Mouse (Mus musculus) heart, embryonic 12.5 days (tissue): ENCODE measurements at regions not wholly inside any gene's neighbourhood (a gene's known extent, or its start where the extent isn't known, plus 50 kb on each side); places are given as distances from the start of the nearest gene placed in this dataset.

ENCODE experiments used
- ATAC-seq: fragments of 200-750 bp; cut with Nextera tagmentation; 2 replicates; pipeline ENCODE4 v1.8.0; 2017; ENCODE audit warnings: moderate TSS enrichment, moderate library complexity; ENCODE audit not compliant: insufficient number of reproducible peaks, low FRiP score
- H3K27ac ChIP-seq: fragments of 300-500 bp; sonication (generic); 2 replicates; pipeline ENCODE4 v1.5.1; 2016; ENCODE audit warnings: mild to moderate bottlenecking, moderate library complexity; ENCODE audit not compliant: poor library complexity, severe bottlenecking
- H3K27me3 ChIP-seq: fragments of 300-500 bp; sonication (generic); replicated peaks from 2 replicates; pipeline ENCODE4 v1.6.1; 2016; ENCODE audit warnings: mild to moderate bottlenecking, moderate library complexity
- H3K36me3 ChIP-seq: fragments of 300-500 bp; sonication (generic); 2 replicates; pipeline ENCODE4 v1.6.1; 2016; ENCODE audit warnings: mild to moderate bottlenecking, moderate library complexity
- H3K4me1 ChIP-seq: fragments of 300-500 bp; sonication (generic); replicated peaks from 2 replicates; pipeline ENCODE4 v1.6.1; 2016; ENCODE audit warnings: mild to moderate bottlenecking
- H3K4me2 ChIP-seq: fragments of 300-500 bp; sonication (generic); 2 replicates; pipeline ENCODE4 v1.6.1; 2016; ENCODE audit warnings: mild to moderate bottlenecking, moderate library complexity
- H3K4me3 ChIP-seq: fragments of 300-500 bp; sonication (generic); 2 replicates; pipeline ENCODE4 v1.5.1; 2016; ENCODE audit warnings: mild to moderate bottlenecking
- H3K9ac ChIP-seq: fragments of 300-500 bp; sonication (generic); 2 replicates; pipeline ENCODE4 v1.6.1; 2016; ENCODE audit warnings: mild to moderate bottlenecking, moderate library complexity
- H3K9me3 ChIP-seq: fragments of 300-500 bp; sonication (generic); replicated peaks from 2 replicates; pipeline ENCODE4 v1.6.1; 2016; ENCODE audit warnings: mild to moderate bottlenecking, moderate library complexity
- WGBS: fragments of 180-500 bp; shearing (Covaris S2); methylation state at CpG from one replicate; pipeline ENCODE4 v1.1.7; 2016; 5-methylcytosine and 5-hydroxymethylcytosine counted together

DNA sequence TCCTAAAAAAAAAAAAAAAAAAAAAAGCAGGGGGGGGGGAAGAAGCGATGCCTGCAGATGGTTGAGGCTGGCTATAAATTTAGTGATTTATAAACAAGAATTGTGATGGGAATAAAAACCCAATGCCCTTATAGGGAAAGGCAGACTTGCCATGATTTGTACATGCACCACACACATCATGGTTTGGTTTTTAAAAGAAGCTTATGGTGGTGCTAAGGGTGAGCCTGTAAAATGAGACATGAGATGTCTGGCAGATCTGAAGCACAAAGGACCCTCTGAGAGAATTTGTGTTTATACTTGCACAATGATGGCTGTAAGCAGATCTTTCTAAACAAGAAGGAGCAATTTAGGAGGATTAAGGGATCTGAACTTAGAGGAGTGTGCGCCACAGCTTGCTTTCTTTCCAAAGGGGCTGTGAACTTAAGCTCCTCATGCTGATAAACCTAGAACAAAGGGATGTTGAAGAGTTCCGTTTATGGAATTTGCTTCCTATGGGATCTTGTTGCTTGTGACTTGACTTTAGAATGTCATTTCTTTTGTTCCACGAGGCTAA, 65.3 kb upstream of the Adamts5 start:
- no peak overlapping the region for H3K4me3 ChIP-seq
- no peak overlapping the region for H3K27ac ChIP-seq
- WGBS: 58% methylated on average over 4 of the region's 4 CpGs
- H3K9me3 ChIP-seq: no peaks in the 10 kb centered on the region
- H3K4me1 ChIP-seq: peaks cover 13% of the 10 kb centered on the region; the same call in 1 of the 2 replicates
- H3K4me2 ChIP-seq: no peak overlapping the region
- H3K9ac ChIP-seq: no peak overlapping the region
- H3K27me3 ChIP-seq: no peaks in the 10 kb centered on the region
- no peak for ATAC-seq
- no peaks in the 10 kb centered on the region for H3K36me3 ChIP-seq

DNA sequence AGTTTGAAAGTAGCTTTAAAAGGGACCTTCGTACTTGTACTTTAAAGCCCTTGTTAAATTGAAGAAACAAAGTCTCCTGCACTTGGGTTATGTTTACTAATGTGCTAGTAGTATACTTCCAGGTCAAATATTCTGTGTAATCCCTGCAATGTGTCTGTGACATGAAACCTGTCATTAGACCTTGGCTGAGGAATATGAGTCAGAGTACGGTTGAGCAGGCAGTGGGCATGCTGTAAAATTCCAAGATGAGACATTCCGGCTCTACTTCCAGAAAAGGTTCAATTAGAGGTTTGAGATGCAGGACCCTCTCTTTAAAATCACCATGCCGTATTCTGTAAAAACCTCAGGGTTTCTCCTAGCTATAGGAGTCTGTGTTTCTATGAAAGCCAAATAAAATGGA, 64.6 kb upstream of the Adamts5 start:
- H3K4me3 ChIP-seq: no peak overlapping the region
- no peak overlapping the region for H3K27ac ChIP-seq
- WGBS: 72% methylated on average over 4 of the region's 4 CpGs
- ATAC-seq: no peak
- no peaks in the 10 kb centered on the region for H3K27me3 ChIP-seq
- H3K4me2 ChIP-seq: no peak overlapping the region
- no peaks in the 10 kb centered on the region for H3K9me3 ChIP-seq
- no peaks in the 10 kb centered on the region for H3K36me3 ChIP-seq
- H3K4me1 ChIP-seq: peaks cover 13% of the 10 kb centered on the region; the same call in 1 of the 2 replicates
- H3K9ac ChIP-seq: no peak overlapping the region

DNA sequence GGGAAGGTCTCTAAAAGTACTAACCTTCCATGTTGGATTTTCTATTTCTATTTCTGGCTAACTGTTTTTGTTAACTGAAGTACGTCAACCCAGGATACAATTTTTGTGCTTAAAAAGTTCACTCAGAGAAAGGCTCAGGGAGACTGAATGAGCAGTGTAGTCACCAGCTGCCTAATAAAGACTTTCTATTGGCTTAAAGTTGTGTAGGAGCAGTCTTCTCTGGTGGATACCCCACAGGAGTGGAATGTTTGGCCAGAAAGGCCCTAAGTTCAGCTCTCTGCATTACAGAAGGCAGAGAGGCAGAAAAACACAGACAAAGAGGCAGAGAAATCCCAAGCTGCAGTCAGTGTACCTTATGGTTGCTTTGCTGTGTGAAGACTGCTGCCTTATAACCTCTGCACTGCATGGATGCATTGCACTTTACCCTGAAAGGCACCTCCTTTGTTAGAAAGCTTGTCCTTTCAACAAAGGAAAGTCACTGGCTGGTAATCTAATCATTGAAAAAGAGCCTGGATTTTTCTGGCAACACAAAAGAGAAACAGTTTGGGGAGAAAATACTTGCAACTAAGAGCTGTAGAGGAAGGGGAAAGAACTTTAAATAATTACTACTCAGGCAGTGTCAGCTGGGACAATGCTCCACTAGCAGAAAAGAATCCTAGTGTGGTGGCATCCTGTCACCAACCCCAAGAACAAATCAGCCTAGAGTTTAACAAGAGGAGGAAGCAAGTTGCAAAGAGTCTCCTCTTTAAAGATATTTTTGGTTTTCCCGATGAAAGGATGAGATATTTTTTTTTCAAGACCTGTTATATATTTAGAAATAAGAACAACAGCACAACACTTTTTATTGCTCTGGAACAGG, 63.0 kb upstream of the Adamts5 start:
- Histone ChIP-seq H3K27ac (no peak overlapping the region; the same call in 1 of the 2 replicates), H3K4me2 (no peak overlapping the region), H3K4me3 (no peak overlapping the region), H3K27me3 (no peaks in the 10 kb centered on the region), H3K9ac (no peak overlapping the region), H3K36me3 (no peaks in the 10 kb centered on the region), H3K4me1 (peaks cover 13% of the 10 kb centered on the region; the same call in 1 of the 2 replicates), H3K9me3 (no peaks in the 10 kb centered on the region)
- WGBS: 56% methylated on average over 2 of the region's 2 CpGs
- ATAC-seq: no peak

DNA sequence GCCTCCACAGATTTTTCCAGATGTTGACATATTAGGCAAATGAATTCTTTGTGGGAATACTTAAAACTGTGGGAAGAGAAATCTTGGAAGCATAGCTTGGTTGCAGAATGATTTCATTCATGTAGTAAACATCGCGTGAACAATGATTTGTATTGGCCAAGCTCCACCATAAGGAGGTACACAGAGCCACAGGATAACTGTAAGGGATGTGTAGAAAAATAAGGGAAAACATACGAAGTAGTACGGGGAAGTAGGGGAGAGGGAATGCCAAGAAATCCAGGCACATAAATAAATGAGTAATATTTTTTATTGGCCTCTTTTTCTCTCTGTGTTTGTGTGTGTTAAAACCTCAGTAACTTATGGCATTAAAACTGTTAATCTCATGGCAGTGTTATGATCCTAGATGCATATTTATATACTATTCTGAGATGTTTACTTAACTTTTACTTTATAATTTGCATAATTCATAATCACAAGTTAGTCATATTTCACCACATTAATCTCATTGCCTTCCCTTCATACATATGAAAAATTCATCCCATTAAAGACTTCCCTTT, 54.5 kb upstream of the Adamts5 start:
- Histone ChIP-seq H3K9ac (no peak overlapping the region), H3K4me1 (no peaks in the 10 kb centered on the region), H3K4me3 (no peak overlapping the region), H3K36me3 (no peaks in the 10 kb centered on the region), H3K9me3 (no peaks in the 10 kb centered on the region), H3K27ac (no peak overlapping the region), H3K4me2 (no peak overlapping the region), H3K27me3 (no peaks in the 10 kb centered on the region)
- 84% methylated on average over 4 of the region's 4 CpGs for WGBS
- ATAC-seq: no peak

DNA sequence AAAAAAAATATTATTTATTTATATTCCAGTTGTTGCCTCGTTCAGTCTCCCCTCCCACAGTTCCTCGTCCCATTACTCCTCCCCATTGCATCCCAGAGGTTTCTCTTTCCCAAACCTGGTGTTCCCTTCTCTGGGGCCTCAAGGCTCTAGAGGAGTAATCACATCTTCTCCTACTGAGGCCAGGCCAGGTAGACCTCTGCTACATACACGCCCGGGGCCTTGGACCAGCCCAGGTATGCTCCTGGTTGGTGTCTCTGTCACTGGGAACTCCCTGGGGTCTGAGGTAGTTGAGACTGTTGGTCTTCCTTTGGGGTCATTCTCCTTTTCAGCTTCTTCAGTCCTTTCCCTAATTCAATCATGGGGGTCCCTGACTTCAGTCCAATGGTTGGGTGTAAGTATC, 50.0 kb upstream of the Adamts5 start:
- 86% methylated on average over 4 of the region's 4 CpGs for WGBS
- H3K4me3 ChIP-seq: no peak overlapping the region
- H3K4me1 ChIP-seq: no peaks in the 10 kb centered on the region
- ATAC-seq: no peak
- H3K27me3 ChIP-seq: no peaks in the 10 kb centered on the region
- no peaks in the 10 kb centered on the region for H3K9me3 ChIP-seq
- no peaks in the 10 kb centered on the region for H3K36me3 ChIP-seq
- no peak overlapping the region for H3K27ac ChIP-seq
- H3K9ac ChIP-seq: no peak overlapping the region
- no peak overlapping the region for H3K4me2 ChIP-seq
